Mouse (Mus musculus) bone marrow, adult 2 months (tissue): ENCODE measurements around the gene Ttc6. TPM values are rescaled to one million over a fixed set of nuclear protein-coding genes. Genes with fewer than 3 reads are reported as not detected.

ENCODE experiments used
- H3K27ac ChIP-seq: fragments of 200-500 bp; 2 replicates; pipeline ENCODE4 v1.5.1; 2012; ENCODE audit warnings: low read depth, mild to moderate bottlenecking, control low read depth, inconsistent platforms, low read length; ENCODE audit not compliant: control insufficient read depth, poor library complexity, insufficient read depth
- H3K4me1 ChIP-seq: fragments of 200-500 bp; 2 replicates; pipeline ENCODE4 v1.6.1; 2011; ENCODE audit warnings: low read length; ENCODE audit not compliant: control insufficient read depth, insufficient read depth
- H3K4me3 ChIP-seq: fragments of 200-500 bp; replicated peaks from 2 replicates; pipeline ENCODE3; 2011; ENCODE audit warnings: mild to moderate bottlenecking, low read depth, low read length, control low read depth; ENCODE audit not compliant: control insufficient read depth
- CTCF ChIP-seq: fragments of 200-500 bp; IDR thresholded peaks from 2 replicates; pipeline ENCODE4 v1.5.1; 2011; ENCODE audit warnings: low read length, control low read depth; ENCODE audit not compliant: control insufficient read depth, insufficient read depth
- POLR2A ChIP-seq: fragments of 200-500 bp; IDR thresholded peaks from 2 replicates; pipeline ENCODE4 v1.6.1; 2011; ENCODE audit warnings: low read depth, mild to moderate bottlenecking, control low read depth, low read length, borderline replicate concordance; ENCODE audit not compliant: control insufficient read depth
- WGBS: fragments of 180-500 bp; shearing (Covaris S2); methylation state at CpG from one replicate; pipeline ENCODE4 v1.1.7; 2018; 5-methylcytosine and 5-hydroxymethylcytosine counted together
- polyA plus RNA-seq: library from polyadenylated mRNA; stranded (reverse); fragments of >200 nt; gene quantifications from 2 replicates; pipeline ENCODE4 v1.2.4, GENCODE M21; 2011; ENCODE audit warnings: low replicate concordance; ENCODE audit not compliant: missing spikeins, insufficient read depth, insufficient read length

The Ttc6 gene
- polyA plus RNA-seq, 1 experiment, result not detected

DNA sequence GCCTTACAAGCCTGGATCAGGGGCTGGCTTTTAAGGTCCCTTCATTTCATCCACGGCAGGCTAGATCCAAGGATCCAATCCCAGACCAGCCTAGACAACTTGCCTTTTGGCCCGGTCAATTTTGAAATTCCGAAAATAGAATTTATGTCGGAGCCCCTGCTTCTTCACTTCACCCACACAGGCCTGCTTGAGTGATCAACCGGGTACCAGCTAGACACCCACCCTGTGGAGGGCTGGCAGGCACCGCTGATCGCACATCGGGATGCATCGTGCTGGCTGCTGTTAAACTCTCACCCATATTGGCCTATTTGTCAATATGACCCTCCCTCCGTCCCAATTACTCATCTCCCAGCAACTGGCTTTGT lies 20.3 kb upstream of the Ttc6 start:
- H3K27ac ChIP-seq, result no peak overlapping the region
- H3K4me1 ChIP-seq, result no peaks in the 10 kb centered on the region
- TF ChIP-seq POLR2A (no peak), CTCF (no peak)
- 8% methylated on average over 10 of the region's 10 CpGs for WGBS
- no peak overlapping the region for H3K4me3 ChIP-seq

DNA sequence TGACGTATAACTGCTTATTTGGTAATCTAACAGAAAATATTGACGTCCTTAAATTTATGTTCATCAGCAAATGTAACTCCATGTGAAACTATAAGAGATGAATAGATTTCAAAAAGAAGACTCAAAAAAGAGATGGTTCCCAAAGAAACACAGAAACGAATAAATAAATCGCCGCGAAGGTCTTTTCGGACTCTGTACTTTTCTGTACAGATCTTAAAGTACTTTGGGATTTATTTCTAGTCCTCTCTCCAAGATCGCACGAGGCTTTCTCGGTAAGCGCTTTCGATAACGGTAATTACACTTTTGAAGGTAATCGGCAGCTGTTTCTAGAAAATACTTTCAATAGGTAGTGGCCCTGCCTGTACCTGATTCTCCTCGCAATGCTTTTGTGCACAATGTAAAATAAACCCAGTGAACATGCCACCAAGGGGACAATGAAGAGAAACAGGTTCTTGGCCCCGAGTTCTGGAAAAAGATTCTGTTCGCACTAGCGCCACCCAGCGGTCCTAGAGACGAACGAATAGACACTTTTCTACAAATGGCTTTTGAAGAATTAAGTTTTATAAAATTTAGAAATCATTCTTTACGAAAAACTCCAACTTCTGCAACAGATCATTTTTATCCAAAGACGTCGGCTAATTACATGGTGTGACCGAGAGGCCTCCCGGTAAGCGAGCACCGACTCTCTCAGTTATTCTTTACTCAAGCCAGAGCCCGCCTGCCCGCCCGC lies 19.1 kb upstream of the Ttc6 start:
- Histone ChIP-seq H3K4me3 (no peak overlapping the region), H3K4me1 (no peaks in the 10 kb centered on the region), H3K27ac (no peak overlapping the region)
- TF ChIP-seq CTCF (peak; percentile 20; the same call in 1 of the 2 replicates), POLR2A (no peak)
- 3% methylated on average over 31 of the region's 31 CpGs for WGBS

DNA sequence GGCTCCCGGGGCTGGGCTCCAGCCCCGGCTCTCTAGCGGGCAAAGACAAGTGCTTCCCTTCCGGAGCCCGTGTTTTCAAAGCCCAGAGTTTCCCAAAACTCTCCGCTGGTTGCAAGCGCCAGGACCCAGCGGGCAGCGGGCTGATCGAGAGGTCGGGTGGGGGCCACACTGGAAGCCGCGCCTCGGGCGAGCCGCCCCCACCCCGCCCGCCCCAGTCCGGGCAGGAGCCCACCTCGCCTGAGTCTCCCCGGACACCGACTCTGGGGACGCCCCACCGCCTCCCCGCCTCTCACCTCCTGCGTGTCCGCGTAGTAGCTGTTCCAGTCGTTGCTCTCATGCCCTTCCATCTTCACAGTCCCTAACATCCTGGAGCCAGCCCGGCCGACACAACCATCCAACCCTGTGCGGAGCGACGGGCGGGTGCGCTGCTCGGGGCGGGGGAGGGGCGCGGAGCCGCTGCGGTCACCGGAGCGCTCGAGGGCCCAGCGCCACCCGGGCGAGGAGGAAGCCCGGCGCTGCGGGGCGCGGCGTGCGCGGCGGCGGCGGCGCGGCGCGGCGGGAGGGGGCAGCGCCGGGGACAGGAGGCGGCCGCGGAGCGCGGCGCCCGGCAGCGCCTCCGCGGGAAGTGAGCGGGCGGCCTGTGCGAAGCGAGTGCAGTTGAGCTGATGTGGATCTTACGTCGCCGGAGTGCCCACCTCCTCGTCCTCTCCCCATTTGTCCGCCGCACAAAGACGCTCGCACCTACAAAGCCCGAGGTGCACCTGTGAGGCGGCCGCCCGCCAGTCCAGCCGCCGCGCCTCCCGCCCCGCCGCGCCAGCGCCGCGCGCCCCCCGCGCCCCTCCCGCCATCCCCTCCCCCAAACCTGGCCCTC lies 18.3 kb upstream of the Ttc6 start:
- Histone ChIP-seq H3K27ac (no peak overlapping the region), H3K4me1 (no peaks in the 10 kb centered on the region), H3K4me3 (no peak overlapping the region)
- TF ChIP-seq CTCF (no peak), POLR2A (no peak)
- 3% methylated on average over 103 of the region's 106 CpGs for WGBS

DNA sequence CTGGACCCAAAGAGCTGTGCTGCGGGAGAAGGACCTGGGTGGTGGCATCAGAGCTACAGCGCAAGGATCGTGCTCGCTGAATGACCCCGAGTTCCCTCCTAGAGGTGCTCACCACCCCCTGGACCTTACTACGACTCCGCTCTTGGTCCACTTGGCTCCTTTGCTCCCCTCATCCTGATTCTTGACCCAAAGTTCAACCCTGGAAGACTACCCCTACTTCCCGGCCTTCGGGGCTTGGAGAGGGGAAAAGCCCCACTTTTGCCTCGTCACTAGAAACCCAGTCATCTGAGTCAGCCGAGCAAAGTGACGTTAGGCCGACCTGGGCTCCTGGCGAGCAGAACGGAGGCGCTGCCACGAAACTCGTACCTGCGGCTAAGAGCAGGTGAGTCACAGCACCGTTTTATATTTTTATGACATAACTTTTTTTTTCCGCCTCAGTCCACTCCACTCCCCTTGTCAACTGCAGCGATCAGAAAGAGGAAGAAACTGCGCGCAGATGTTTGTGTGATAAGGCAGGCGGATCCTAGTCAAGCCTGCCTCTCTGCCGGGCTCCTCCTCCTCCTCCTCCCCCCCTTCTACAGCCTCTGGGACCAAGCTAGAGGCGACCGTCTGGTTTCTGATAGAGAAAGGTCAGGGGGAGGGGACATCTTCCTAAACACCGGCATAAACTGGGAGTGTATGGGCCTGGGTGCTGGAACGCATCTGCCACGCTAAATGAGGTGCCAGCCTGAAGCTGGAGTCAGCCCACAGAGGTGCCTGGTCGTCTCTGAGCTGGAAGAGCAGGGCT lies 17.3 kb upstream of the Ttc6 start, which contains the start of gene Foxa1:
TSS of gene Foxa1 (minus strand) at position 502 of the 787 bp plus-strand sequence.
- Histone ChIP-seq H3K4me3 (no peak within 1 kb of the TSS), H3K4me1 (no peaks in the 10 kb centered on the region), H3K27ac (no peak within 1 kb of the TSS)
- no peak for TF ChIP-seq CTCF
- TF ChIP-seq POLR2A, result no peak
- whole genome bisulfite sequencing, result under 1% methylated on average over 32 of the region's 32 CpGs

GRCm38 (mm10) chr12:57547890-57548289 lies 16.0 kb upstream of the Ttc6 start:
- TF ChIP-seq CTCF (no peak), POLR2A (no peak)
- no peak overlapping the region for H3K27ac ChIP-seq
- no peak overlapping the region for H3K4me3 ChIP-seq
- no peaks in the 10 kb centered on the region for H3K4me1 ChIP-seq
- WGBS, result 8% methylated on average over 9 of the region's 9 CpGs

- WGBS, result under 1% methylated on average over 20 of the region's 20 CpGs
- Histone ChIP-seq H3K4me1 (no peaks in the 10 kb centered on the region), H3K4me3 (no peak overlapping the region), H3K27ac (no peak overlapping the region)
- TF ChIP-seq CTCF (no peak), POLR2A (no peak)
Observed at GRCm38 (mm10) chr12:57548352-57548980, 15.4 kb upstream of the Ttc6 start.

DNA sequence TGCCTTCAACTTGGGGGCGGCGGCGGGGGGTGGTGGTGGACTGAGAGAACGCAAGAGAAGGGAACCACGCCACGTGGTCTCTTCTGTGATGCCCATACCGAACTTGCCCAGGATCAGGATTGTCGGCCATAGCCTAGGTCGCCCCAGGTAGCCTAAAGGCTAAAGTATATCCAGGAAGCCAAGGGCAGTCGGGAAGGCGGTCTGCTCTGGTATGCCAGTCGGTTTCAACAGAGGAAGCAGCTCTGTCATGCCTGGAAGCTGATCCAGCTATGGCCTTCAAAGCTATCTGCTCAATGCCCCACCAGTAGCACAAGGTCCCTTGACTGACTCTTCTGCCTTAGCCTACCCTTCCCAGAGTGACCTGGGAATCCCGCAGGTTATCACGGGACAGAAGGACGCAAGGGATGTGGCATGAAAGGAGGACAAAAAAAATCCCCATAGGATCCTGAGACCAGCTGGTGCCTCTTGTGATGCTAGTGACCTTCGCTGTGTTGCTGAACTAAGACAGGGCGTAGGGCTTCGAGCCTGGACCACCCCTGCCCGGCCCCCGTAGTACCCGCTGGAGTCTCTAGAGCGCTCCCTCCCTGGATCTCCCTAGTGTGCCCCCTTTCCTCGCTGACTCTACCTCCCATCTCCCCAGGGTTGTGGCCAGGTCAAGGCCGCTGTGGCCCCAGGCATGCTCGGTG lies 14.8 kb upstream of the Ttc6 start:
- Histone ChIP-seq H3K4me3 (no peak overlapping the region), H3K4me1 (no peaks in the 10 kb centered on the region), H3K27ac (no peak overlapping the region)
- 9% methylated on average over 25 of the region's 25 CpGs for WGBS
- TF ChIP-seq POLR2A (no peak), CTCF (no peak)

- Histone ChIP-seq H3K27ac (no peak overlapping the region), H3K4me1 (no peaks in the 10 kb centered on the region), H3K4me3 (no peak overlapping the region)
- TF ChIP-seq POLR2A (no peak), CTCF (no peak)
- WGBS, result 7% methylated on average over 15 of the region's 15 CpGs
Observed at GRCm38 (mm10) chr12:57549667-57550160, 14.2 kb upstream of the Ttc6 start.
